Mouse (Mus musculus) midbrain, postnatal 0 days (tissue): ENCODE measurements at regions not wholly inside any gene's neighbourhood (a gene's known extent, or its start where the extent isn't known, plus 50 kb on each side); places are given as distances from the start of the nearest gene placed in this dataset.

Source experiments
- ATAC-seq: fragments of 200-750 bp; cut with Nextera tagmentation; 2 replicates; pipeline ENCODE4 v1.8.0; 2017; ENCODE audit warnings: moderate number of reproducible peaks, mild to moderate bottlenecking, moderate TSS enrichment, moderate library complexity; ENCODE audit not compliant: low FRiP score
- DNase-seq: peaks from one replicate; pipeline ENCODE4 v3.0.0-alpha.2; 2015; ENCODE audit warnings: low spot score
- H3K27ac ChIP-seq: fragments of 300-500 bp; sonication (generic); 2 replicates; pipeline ENCODE4 v1.5.1; 2014; ENCODE audit warnings: low read depth, mild to moderate bottlenecking, low read length, mixed read lengths
- H3K27me3 ChIP-seq: fragments of 300-500 bp; sonication (generic); 2 replicates; pipeline ENCODE4 v1.6.1; 2014; ENCODE audit warnings: low read length, control low read depth, mixed read lengths; ENCODE audit not compliant: insufficient read depth
- H3K36me3 ChIP-seq: fragments of 300-500 bp; sonication (generic); 2 replicates; pipeline ENCODE4 v1.6.1; 2014; ENCODE audit warnings: low read length, control low read depth, mixed read lengths; ENCODE audit not compliant: insufficient read depth
- H3K4me1 ChIP-seq: fragments of 300-500 bp; sonication (generic); 2 replicates; pipeline ENCODE4 v1.6.1; 2014; ENCODE audit warnings: mild to moderate bottlenecking, control low read depth, antibody characterized with exemption, low read length, mixed read lengths; ENCODE audit not compliant: insufficient read depth
- H3K4me2 ChIP-seq: fragments of 300-500 bp; sonication (generic); 2 replicates; pipeline ENCODE4 v1.6.1; 2014; ENCODE audit warnings: low read depth, mild to moderate bottlenecking, low read length, mixed read lengths; ENCODE audit not compliant: poor library complexity, severe bottlenecking
- H3K4me3 ChIP-seq: fragments of 300-500 bp; sonication (generic); 2 replicates; pipeline ENCODE4 v1.5.1; 2014; ENCODE audit warnings: low read depth, mild to moderate bottlenecking, low read length, moderate library complexity
- H3K9ac ChIP-seq: fragments of 300-500 bp; sonication (generic); replicated peaks from 2 replicates; pipeline ENCODE4 v1.6.1; 2014; ENCODE audit warnings: mild to moderate bottlenecking, low read length, moderate library complexity, mixed read lengths; ENCODE audit not compliant: poor library complexity, severe bottlenecking
- H3K9me3 ChIP-seq: fragments of 300-500 bp; sonication (generic); 2 replicates; pipeline ENCODE4 v1.6.1; 2016; ENCODE audit warnings: low read length, control low read depth
- CTCF ChIP-seq: IDR thresholded peaks from 2 replicates; pipeline ENCODE4 v1.5.1; 2016; ENCODE audit warnings: antibody characterized with exemption, mild to moderate bottlenecking
- WGBS: fragments of 180-500 bp; shearing (Covaris S2); extraction: QIAGEN DNeasy Blood & Tissue Kit; methylation state at CpG from one replicate; pipeline ENCODE4 v1.1.7; 2014; 5-methylcytosine and 5-hydroxymethylcytosine counted together

GRCm38 (mm10) chr13:44260637-44261333, 468.5 kb upstream of the Jarid2 start:
- WGBS, result 88% methylated on average over 8 of the region's 8 CpGs
- no peak for TF ChIP-seq CTCF
- DNase-seq, result no peak
- no peak overlapping the region for H3K4me3 ChIP-seq
- ATAC-seq, result no peak
- H3K27ac ChIP-seq, result no peak overlapping the region
- H3K36me3 ChIP-seq, result no peaks in the 10 kb centered on the region
- no peaks in the 10 kb centered on the region for H3K4me1 ChIP-seq
- no peak overlapping the region for H3K4me2 ChIP-seq
- no peak overlapping the region for H3K9ac ChIP-seq
- no peaks in the 10 kb centered on the region for H3K9me3 ChIP-seq
- no peaks in the 10 kb centered on the region for H3K27me3 ChIP-seq

- ATAC-seq (no peak), DNase-seq (no peak)
- 77% methylated on average over 16 of the region's 16 CpGs for WGBS
- Histone ChIP-seq H3K9ac (no peak overlapping the region), H3K4me2 (no peak overlapping the region), H3K4me3 (no peak overlapping the region), H3K27me3 (no peaks in the 10 kb centered on the region), H3K9me3 (no peaks in the 10 kb centered on the region), H3K4me1 (no peaks in the 10 kb centered on the region), H3K36me3 (no peaks in the 10 kb centered on the region), H3K27ac (no peak overlapping the region)
- TF ChIP-seq CTCF, result no peak
Measured at GRCm38 (mm10) chr13:44272746-44273524, 456.3 kb upstream of the Jarid2 start.

GRCm38 (mm10) chr13:44277952-44278351, 451.3 kb upstream of the Jarid2 start:
- WGBS, result 88% methylated on average over 3 of the region's 3 CpGs
- no peak for TF ChIP-seq CTCF

GRCm38 (mm10) chr13:44279036-44279435, 450.2 kb upstream of the Jarid2 start:
- DNase-seq (no peak), ATAC-seq (no peak)
- WGBS, result 33% methylated on average over 4 of the region's 4 CpGs
- no peak overlapping the region for H3K4me3 ChIP-seq
- H3K4me1 ChIP-seq, result peaks cover 3% of the 10 kb centered on the region; the same call in 1 of the 2 replicates
- no peaks in the 10 kb centered on the region for H3K27me3 ChIP-seq
- no peak overlapping the region for H3K4me2 ChIP-seq
- TF ChIP-seq CTCF, result no peak
- no peak overlapping the region for H3K9ac ChIP-seq
- H3K9me3 ChIP-seq, result no peaks in the 10 kb centered on the region
- H3K36me3 ChIP-seq, result no peaks in the 10 kb centered on the region
- no peak overlapping the region for H3K27ac ChIP-seq

More at GRCm38 (mm10) chr13:44277952-44278351, 451.3 kb upstream of the Jarid2 start:
- Histone ChIP-seq H3K4me3 (no peak overlapping the region), H3K9me3 (no peaks in the 10 kb centered on the region), H3K36me3 (no peaks in the 10 kb centered on the region), H3K4me2 (no peak overlapping the region), H3K27me3 (no peaks in the 10 kb centered on the region), H3K4me1 (peaks cover 3% of the 10 kb centered on the region; the same call in 1 of the 2 replicates), H3K9ac (no peak overlapping the region), H3K27ac (no peak overlapping the region)
- no peak for DNase-seq
- no peak for ATAC-seq

GRCm38 (mm10) chr13:44280296-44280695, 449.0 kb upstream of the Jarid2 start:
- Histone ChIP-seq H3K4me3 (no peak overlapping the region), H3K36me3 (no peaks in the 10 kb centered on the region), H3K4me1 (peaks cover 3% of the 10 kb centered on the region; the same call in 1 of the 2 replicates), H3K4me2 (no peak overlapping the region), H3K27ac (no peak overlapping the region), H3K9ac (no peak overlapping the region), H3K9me3 (no peaks in the 10 kb centered on the region), H3K27me3 (no peaks in the 10 kb centered on the region)
- DNase-seq (no peak), ATAC-seq (no peak)
- TF ChIP-seq CTCF, result no peak
- WGBS, result 96% methylated on average over 8 of the region's 8 CpGs

- 62% methylated on average over 6 of the region's 6 CpGs for WGBS
- H3K27me3 ChIP-seq, result no peaks in the 10 kb centered on the region
Measured at GRCm38 (mm10) chr13:44281796-44282195, 447.5 kb upstream of the Jarid2 start.

More at GRCm38 (mm10) chr13:44281796-44282195, 447.5 kb upstream of the Jarid2 start:
- Histone ChIP-seq H3K4me2 (no peak overlapping the region), H3K4me3 (no peak overlapping the region), H3K36me3 (no peaks in the 10 kb centered on the region), H3K4me1 (peaks cover 3% of the 10 kb centered on the region; the same call in 1 of the 2 replicates), H3K9ac (no peak overlapping the region), H3K27ac (no peak overlapping the region), H3K9me3 (no peaks in the 10 kb centered on the region)
- no peak for TF ChIP-seq CTCF
- ATAC-seq (no peak), DNase-seq (no peak)
